Mouse (Mus musculus): ENCODE results near the gene Ercc1.

DNA sequence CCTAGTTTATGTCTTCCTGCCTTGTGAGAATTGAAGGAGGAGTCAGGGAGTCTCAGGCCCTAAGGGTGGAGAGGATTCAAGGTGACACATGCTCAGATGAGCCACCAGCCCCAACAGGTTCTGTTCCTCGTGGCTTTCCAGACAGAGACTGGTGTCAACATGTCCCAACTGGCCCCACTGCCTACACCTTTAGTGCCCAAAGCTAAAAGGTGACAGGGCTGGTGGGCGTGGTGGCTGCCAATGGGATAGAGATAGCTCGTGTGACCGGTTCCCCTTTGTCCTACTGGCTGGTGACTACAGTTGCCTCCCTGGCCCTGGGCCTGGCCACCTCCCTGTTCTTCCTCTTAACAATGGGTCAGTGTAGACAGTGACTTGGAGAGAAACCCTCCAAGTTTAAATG, 20.8 kb downstream of the Ercc1 start:
- TF ChIP-seq CTCF (IDR thresholded peaks at IDR 0.05; ENCODE audit: low read depth, low read length) = no peak
- TF ChIP-seq POLR2A (IDR thresholded peaks at IDR 0.05; ENCODE audit: extremely low read depth, insufficient read depth, low read length) = no peak
